Mouse (Mus musculus): Measurements from ENCODE around the gene Tmem63b.
"Not testable (repeated sequence)": the region's sequence is repeated elsewhere in the genome, so short reads cannot be mapped to it uniquely, and the experiment has no call there.

Tmem63b gene

GRCm38 (mm10) chr17:45626577-45627134 is 60.0 kb downstream of the Tmem63b start:
- ATAC-seq (ENCODE audit: low TSS enrichment), result peak; percentile 74

- ATAC-seq (ENCODE audit: low TSS enrichment), result not testable (repeated sequence)
Observed at GRCm38 (mm10) chr17:45623425-45623824, 63.3 kb downstream of the Tmem63b start.

GRCm38 (mm10) chr17:45619386-45620256 is 67.1 kb downstream of the Tmem63b start:
- no peak for ATAC-seq (ENCODE audit: low TSS enrichment)

- no peak for ATAC-seq (ENCODE audit: low TSS enrichment)
Observed at GRCm38 (mm10) chr17:45618941-45619385, 67.7 kb downstream of the Tmem63b start.

- ATAC-seq (ENCODE audit: low TSS enrichment), result no peak
Observed at GRCm38 (mm10) chr17:45617655-45618054, 69.0 kb downstream of the Tmem63b start.

GRCm38 (mm10) chr17:45616679-45617078 is 70.0 kb downstream of the Tmem63b start:
- ATAC-seq (ENCODE audit: low TSS enrichment), result no peak

GRCm38 (mm10) chr17:45616046-45616650 is 70.6 kb downstream of the Tmem63b start:
- no peak for ATAC-seq (ENCODE audit: low TSS enrichment)

- ATAC-seq (ENCODE audit: low TSS enrichment), result no peak
Observed at GRCm38 (mm10) chr17:45612921-45613320, 73.8 kb downstream of the Tmem63b start.

GRCm38 (mm10) chr17:45612008-45612407 is 74.7 kb downstream of the Tmem63b start:
- ATAC-seq (ENCODE audit: low TSS enrichment), result no peak

All from frontal cortex, adult (tissue).